Mouse (Mus musculus) spleen, adult 2 months (tissue): ENCODE measurements around the gene Dcx.

Experiments
- CTCF ChIP-seq: fragments of 200-500 bp; IDR thresholded peaks from 2 replicates; pipeline ENCODE4 v1.5.1; 2011; ENCODE audit warnings: mild to moderate bottlenecking, inconsistent platforms; ENCODE audit not compliant: insufficient read depth, insufficient read length, insufficient replicate concordance; ENCODE audit errors: extremely low read depth
- POLR2A ChIP-seq: fragments of 200-500 bp; IDR thresholded peaks from 2 replicates; pipeline ENCODE4 v1.6.1; 2011; ENCODE audit warnings: low read depth, low read length, inconsistent platforms

GRCm38 (mm10) chrX:143885765-143886164, 47.3 kb downstream of the Dcx start:
- TF ChIP-seq CTCF, result no peak
- TF ChIP-seq POLR2A, result no peak
